Mouse (Mus musculus) limb, embryonic 14.5 days (tissue): Measurements from ENCODE around the gene 4930558C23Rik. TPM values are rescaled to one million over a fixed set of nuclear protein-coding genes. Genes with fewer than 3 reads are reported as not detected.
"Not testable (repeated sequence)": the region's sequence is repeated elsewhere in the genome, so short reads cannot be mapped to it uniquely, and the experiment has no call there.

Source experiments
- ATAC-seq: fragments of 200-750 bp; cut with Nextera tagmentation; 2 replicates; pipeline ENCODE4 v1.8.0; 2017; ENCODE audit warnings: low read depth, moderate number of reproducible peaks, moderate TSS enrichment; ENCODE audit not compliant: low FRiP score
- DNase-seq: peaks from one replicate; pipeline ENCODE4 v3.0.0-alpha.2; 2015; ENCODE audit warnings: low spot score
- H3K27ac ChIP-seq: fragments of 300-500 bp; sonication (generic); replicated peaks from 2 replicates; pipeline ENCODE4 v1.5.1; 2014; ENCODE audit warnings: low read depth, mild to moderate bottlenecking, low read length, moderate library complexity, mixed read lengths
- H3K27me3 ChIP-seq: fragments of 300-500 bp; sonication (generic); 2 replicates; pipeline ENCODE4 v1.6.1; 2014; ENCODE audit warnings: low read length, mixed read lengths; ENCODE audit not compliant: control insufficient read depth, insufficient read depth
- H3K36me3 ChIP-seq: fragments of 300-500 bp; sonication (generic); 2 replicates; pipeline ENCODE4 v1.6.1; 2014; ENCODE audit warnings: mild to moderate bottlenecking, low read length, moderate library complexity, mixed read lengths; ENCODE audit not compliant: control insufficient read depth, insufficient read depth
- H3K4me1 ChIP-seq: fragments of 300-500 bp; sonication (generic); 2 replicates; pipeline ENCODE4 v1.6.1; 2014; ENCODE audit warnings: antibody characterized with exemption, low read length, mixed read lengths; ENCODE audit not compliant: control insufficient read depth, insufficient read depth
- H3K4me2 ChIP-seq: fragments of 300-500 bp; sonication (generic); replicated peaks from 2 replicates; pipeline ENCODE4 v1.6.1; 2014; ENCODE audit warnings: low read depth, mild to moderate bottlenecking, low read length, moderate library complexity; ENCODE audit not compliant: severe bottlenecking
- H3K4me3 ChIP-seq: fragments of 300-500 bp; sonication (generic); replicated peaks from 2 replicates; pipeline ENCODE4 v1.5.1; 2014; ENCODE audit warnings: low read length
- H3K9ac ChIP-seq: fragments of 300-500 bp; sonication (generic); 2 replicates; pipeline ENCODE4 v1.6.1; 2014; ENCODE audit warnings: mild to moderate bottlenecking, low read depth, low read length, moderate library complexity; ENCODE audit not compliant: severe bottlenecking
- H3K9me3 ChIP-seq: fragments of 300-500 bp; sonication (generic); 2 replicates; pipeline ENCODE4 v1.6.1; 2016; ENCODE audit warnings: low read length; ENCODE audit not compliant: control insufficient read depth
- POLR2A ChIP-seq: fragments of 200-500 bp; IDR thresholded peaks from 2 replicates; pipeline ENCODE4 v1.8.0; 2012; ENCODE audit warnings: inconsistent platforms, mild to moderate bottlenecking, moderate library complexity, borderline replicate concordance; ENCODE audit not compliant: insufficient read depth, insufficient read length; ENCODE audit errors: extremely low read depth
- WGBS: fragments of 180-500 bp; shearing (Covaris S2); extraction: QIAGEN DNeasy Blood & Tissue Kit; methylation state at CpG from one replicate; pipeline ENCODE4 v1.1.7; 2014; 5-methylcytosine and 5-hydroxymethylcytosine counted together
- polyA plus RNA-seq, 2 experiments: library from polyadenylated mRNA; depleted of rRNA in 1 of 2; stranded (reverse) in 1 of 2; unstranded in 1 of 2; fragments of >200 nt; fragmentation: Nextera tagmentation in 1 of 2; extraction: Ambion mirVana in 1 of 2; gene quantifications; 2 replicates each; pipeline versions ENCODE4 v1.2.1 to v1.2.3; 2012 to 2014

The 4930558C23Rik gene
- polyA plus RNA-seq, 2 experiments, result 0.18 TPM; not detected in 1

DNA sequence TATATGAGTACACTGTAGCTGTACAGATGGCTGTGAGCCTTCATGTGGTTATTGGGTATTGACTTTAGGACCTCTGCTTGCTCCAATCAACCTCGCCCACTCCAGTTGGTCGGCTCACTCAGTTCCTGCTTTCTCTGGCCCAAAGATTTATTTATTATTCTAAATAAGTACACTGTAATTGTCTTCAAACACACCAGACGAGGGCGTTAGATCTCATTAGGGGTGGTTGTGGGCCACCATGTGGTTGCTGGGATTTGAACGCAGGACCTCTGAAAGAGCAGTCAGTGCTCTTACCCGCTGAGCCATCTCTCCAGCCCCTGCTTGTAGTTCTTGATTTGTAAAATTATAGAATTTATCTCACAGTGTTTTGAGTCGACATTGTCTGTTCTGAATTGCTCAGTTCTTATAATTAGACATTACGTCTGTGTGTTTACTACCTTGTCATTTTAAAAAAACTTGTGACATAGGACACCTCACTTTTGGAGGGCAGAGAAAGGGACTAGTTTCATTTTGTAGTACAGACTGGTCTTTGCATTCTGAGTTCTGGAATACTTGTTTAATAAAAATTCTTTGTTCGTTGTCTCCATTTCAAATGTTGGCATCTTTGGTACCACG is 30.8 kb upstream of the 4930558C23Rik start:
- no peaks in the 10 kb centered on the region for H3K27me3 ChIP-seq
- WGBS, result 76% methylated on average over 10 of the region's 10 CpGs
- peaks cover 8% of the 10 kb centered on the region for H3K4me1 ChIP-seq
- peak overlapping the region; percentile 45 for H3K4me2 ChIP-seq
- H3K36me3 ChIP-seq, result peaks cover 17% of the 10 kb centered on the region
- H3K9me3 ChIP-seq, result no peaks in the 10 kb centered on the region
- DNase-seq, result no peak
- ATAC-seq, result no peak
- TF ChIP-seq POLR2A, result no peak
- peak overlapping the region; percentile 88 for H3K4me3 ChIP-seq
- peak overlapping the region; percentile 82 for H3K27ac ChIP-seq
- H3K9ac ChIP-seq, result peak overlapping the region; percentile 84; the same call in 1 of the 2 replicates

DNA sequence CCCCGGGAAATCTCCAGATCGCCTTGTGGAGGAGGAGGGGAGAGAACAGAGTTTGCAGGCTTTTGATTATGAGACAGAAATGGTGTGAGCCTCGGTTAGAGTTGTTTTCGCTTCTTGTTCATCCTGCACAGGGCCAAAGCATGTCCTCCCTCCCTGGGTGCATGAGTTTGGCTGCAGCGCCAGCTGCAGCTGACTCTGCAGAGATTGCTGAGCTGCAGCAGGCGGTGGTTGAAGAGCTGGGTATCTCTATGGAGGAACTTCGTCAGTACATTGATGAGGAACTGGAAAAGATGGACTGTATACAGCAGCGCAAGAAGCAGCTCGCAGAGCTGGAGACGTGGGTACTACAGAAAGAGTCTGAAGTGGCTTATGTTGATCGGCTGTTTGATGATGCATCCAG is 25.8 kb upstream of the 4930558C23Rik start:
- not testable (repeated sequence) for H3K4me1 ChIP-seq, ATAC-seq, DNase-seq, H3K27me3 ChIP-seq, H3K27ac ChIP-seq, H3K36me3 ChIP-seq, H3K4me3 ChIP-seq, H3K9me3 ChIP-seq, H3K4me2 ChIP-seq, H3K9ac ChIP-seq
- WGBS, result no CpG with 5 or more reads among the region's 11 CpGs

DNA sequence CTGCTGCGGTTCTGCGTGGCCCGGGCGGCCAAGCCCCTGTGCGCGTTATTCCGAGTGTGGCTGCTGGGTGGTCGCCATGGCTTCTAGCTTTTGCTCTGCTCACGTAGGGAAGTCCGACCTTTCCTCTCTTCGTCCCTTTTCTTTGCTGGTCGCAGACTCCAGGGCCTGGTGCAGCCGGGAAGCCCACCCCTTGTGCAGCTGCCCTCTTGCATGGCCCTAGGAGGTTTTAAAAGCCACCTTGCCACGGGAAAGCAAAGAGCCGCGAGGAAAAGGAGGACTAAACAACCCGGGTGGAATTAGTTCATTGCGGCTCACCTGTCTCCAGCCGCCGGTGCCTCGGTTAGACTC is 25.2 kb upstream of the 4930558C23Rik start:
- 31% methylated on average over 3 of the region's 21 CpGs for WGBS
- ATAC-seq, result peak; percentile 34; the same call in 1 of the 2 replicates

DNA sequence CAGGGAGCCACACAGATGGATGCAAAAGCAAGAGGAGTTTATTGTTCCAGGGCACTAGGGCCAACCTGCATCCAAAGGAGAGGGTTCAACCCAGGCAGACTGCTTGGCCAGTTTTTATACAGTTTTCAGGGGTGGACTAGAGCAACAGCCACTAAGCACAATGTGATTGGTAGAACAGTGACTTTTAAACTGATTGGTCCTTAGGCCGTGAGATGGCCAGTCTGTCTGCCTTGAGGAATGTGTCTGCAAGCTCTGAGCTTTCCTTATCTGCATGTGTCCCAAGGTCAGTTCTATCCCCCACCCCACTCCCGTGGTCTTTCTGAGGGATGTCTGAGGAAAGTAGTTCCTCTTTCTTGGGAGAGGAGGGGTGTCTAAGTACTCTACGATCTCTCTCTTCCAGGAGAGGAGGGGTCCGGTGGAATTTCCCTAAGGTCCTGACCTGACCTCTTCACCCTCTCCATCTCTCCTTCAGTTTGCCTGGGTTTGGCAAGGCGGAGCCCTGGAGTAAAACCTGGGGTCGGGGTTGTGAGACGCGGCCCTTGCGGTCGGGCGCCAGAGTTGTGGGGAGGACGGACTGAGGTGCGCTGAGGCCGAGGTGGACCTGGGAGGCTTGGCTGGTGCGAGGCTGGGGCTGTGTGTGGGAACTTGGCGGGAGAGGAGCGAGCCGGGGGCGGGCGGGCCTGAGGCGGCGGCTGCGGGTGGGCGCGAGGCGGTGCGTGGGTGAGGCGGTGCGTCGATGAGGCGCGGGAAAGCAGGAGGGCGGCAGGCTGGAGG is 24.7 kb upstream of the 4930558C23Rik start:
- not testable (repeated sequence) for H3K36me3 ChIP-seq, H3K9me3 ChIP-seq, H3K27me3 ChIP-seq, H3K27ac ChIP-seq, H3K4me1 ChIP-seq, DNase-seq
- peak; percentile 34 for ATAC-seq
- Histone ChIP-seq H3K9ac (0 out of 2 replicates have a peak overlapping the region, but pooled peaks have one; percentile 16), H3K4me2 (peak overlapping the region; percentile 46), H3K4me3 (peak overlapping the region; percentile 27)
- WGBS, result 55% methylated on average over 5 of the region's 33 CpGs

More for the DNA sequence above, 25.2 kb upstream of the 4930558C23Rik start:
- Histone ChIP-seq H3K4me2 (peak overlapping the region; percentile 46), H3K4me3 (peak overlapping the region; percentile 27), H3K9ac (0 out of 2 replicates have a peak overlapping the region, but pooled peaks have one; percentile 16)
- not testable (repeated sequence) for H3K9me3 ChIP-seq, H3K36me3 ChIP-seq, H3K27ac ChIP-seq, H3K27me3 ChIP-seq, DNase-seq, H3K4me1 ChIP-seq

DNA sequence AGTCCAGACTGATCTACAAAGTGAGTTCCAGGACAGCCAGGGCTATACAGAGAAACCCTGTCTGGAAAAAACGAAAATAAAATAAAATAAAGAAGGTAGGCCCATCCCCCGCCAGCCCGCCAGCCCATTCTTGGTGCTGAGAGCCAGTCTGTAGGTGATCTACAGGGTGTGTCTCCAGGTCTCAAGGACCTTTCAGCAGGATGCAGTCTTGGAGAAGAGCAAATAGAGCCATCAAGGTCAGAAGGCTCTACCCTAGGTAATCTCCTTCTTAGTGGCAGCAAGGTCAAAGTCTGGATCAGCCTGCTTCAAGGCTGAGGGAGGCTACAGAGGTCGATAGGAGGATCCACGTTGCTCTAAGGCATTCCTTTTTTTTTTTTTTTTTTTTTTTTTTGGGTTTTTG is 23.8 kb upstream of the 4930558C23Rik start:
- H3K4me1 ChIP-seq, H3K4me3 ChIP-seq, ATAC-seq, H3K9me3 ChIP-seq, DNase-seq, H3K9ac ChIP-seq, H3K4me2 ChIP-seq, H3K27me3 ChIP-seq, H3K36me3 ChIP-seq, H3K27ac ChIP-seq: not testable (repeated sequence)
- WGBS, result 89% methylated on average over 5 of the region's 5 CpGs
